Mouse (Mus musculus) adrenal gland, postnatal 36 days (tissue): ENCODE data around the gene Cldn22. TPM values are rescaled to one million over a fixed set of nuclear protein-coding genes. Genes with fewer than 3 reads are reported as not detected.

Experiments
- DNase-seq, 2 experiments: peaks; one replicate each; pipeline ENCODE4 v3.0.0; 2021; ENCODE audit warnings: mixed read lengths in 1 of 2
- total RNA-seq, 2 experiments: library from RNA; stranded (reverse); gene quantifications; 2 replicates each; pipeline ENCODE4 v1.2.3; 2021

Gene Cldn22
- total RNA-seq, 2 experiments from 2014 or later = 0.95 to 2.6 TPM

- peak; percentile 66 to 84 for DNase-seq
Observed at GRCm38 (mm10) chr8:47832616-47833015, 8.3 kb downstream of the Cldn22 start.

- no peak for DNase-seq
Observed at GRCm38 (mm10) chr8:47833944-47834343, 9.7 kb downstream of the Cldn22 start.

GRCm38 (mm10) chr8:47843063-47843462 lies 18.8 kb downstream of the Cldn22 start:
- no peak for DNase-seq

GRCm38 (mm10) chr8:47843651-47844050 lies 19.4 kb downstream of the Cldn22 start:
- DNase-seq = no peak

GRCm38 (mm10) chr8:47845956-47846355 lies 21.7 kb downstream of the Cldn22 start:
- DNase-seq = peak; percentile 48 to 61

DNA sequence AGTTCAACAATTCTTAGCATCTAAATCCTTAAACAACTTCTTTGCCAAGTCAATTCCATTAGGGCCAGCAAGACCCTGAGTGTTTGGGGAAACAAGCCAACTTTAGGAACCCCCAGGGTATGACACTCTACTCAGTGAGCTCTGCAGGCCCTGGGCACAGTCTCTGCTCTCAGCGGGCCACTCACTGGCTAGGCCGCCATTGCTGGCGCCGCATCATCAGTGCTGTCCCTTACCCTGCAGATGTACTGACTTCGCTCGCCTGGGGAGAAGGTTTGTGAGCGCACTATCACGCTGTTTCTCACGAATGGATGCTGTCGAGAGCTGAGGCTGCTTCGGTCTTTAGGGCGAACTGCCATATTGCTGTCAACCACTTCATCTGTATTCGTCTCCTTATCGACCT lies 22.9 kb downstream of the Cldn22 start:
- DNase-seq = no peak

DNA sequence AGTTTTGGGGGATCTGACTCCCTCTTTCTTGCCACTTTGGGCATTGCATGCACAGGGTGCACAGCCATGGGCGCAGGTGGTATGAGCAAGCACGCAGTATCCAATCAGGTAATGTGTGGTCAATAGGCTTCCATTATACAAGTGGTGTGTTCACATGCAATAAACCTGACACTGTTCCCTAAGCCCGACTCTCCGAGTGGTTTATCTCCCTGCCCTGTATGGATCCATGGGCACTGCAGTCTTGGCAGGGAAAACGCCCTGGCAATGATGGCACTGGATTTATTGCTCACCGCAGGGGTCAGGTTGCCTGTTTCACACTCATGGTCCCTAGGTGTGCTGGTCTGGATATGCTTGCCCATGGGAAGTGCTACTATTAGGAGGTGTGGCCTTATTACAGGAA lies 23.6 kb downstream of the Cldn22 start:
- DNase-seq = no peak

DNA sequence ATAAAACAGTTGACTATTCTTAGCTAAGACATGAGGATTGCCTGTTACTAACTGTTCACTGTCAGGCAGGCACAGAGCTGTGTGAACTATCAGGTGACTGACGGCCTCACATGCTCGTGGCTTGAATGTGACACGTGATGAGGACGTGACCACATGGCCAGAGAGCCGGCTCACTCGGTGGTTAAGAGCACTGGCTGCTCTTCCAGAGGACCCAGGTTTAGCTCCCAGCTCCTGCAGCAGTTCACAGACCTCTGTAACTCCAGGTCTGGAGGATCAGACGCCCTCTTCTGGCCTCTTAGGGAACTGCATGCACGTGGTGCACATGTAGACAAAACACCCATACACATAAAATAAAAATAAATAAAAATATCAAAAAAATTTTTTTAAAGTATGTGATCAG lies 25.6 kb downstream of the Cldn22 start:
- no peak for DNase-seq

GRCm38 (mm10) chr8:47851824-47852502 lies 27.7 kb downstream of the Cldn22 start:
- peak; percentile 13 to 45 for DNase-seq

DNA sequence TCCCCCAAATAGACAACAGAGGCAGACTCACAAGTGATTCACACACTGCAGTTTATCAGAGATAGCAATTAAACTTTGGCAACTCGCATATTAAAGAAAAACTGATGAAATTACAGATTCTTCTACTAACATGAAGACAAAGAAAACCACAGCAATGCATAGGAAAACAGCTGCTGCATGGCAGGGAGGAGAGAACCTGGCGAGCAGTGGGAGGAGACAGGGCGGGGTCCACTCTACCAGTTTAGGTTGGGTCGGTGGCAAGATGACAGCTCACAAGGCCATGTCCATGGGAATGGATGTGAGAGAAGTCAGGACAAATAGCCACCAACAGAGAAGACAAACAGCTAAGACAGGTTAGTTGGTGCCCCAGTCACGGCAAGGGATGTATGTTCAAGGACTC lies 28.5 kb downstream of the Cldn22 start:
- peak in 1 of 2 experiments; percentile 31 for DNase-seq

- no peak for DNase-seq
Observed at GRCm38 (mm10) chr8:47853356-47853755, 29.1 kb downstream of the Cldn22 start.

GRCm38 (mm10) chr8:47859259-47859658 lies 35.0 kb downstream of the Cldn22 start:
- no peak for DNase-seq

DNA sequence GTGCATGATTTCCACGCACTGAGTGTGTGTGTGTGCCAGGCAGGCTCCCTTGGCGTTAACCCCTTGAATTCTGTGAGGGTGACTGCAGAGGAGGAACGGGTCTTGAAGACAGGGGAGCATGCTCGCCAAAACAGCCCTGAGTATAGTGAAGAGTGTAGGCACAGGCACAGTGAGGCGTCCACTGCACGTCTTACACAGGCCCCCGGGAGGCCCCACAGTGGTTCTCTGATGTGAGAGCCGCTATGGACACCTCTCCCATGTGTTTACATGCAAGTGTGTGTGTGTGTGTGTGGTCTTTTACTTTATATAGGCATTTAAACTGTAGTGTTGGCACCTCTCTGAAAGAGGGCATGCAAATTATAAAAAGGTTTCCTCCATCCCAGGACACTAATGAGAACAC lies 42.3 kb downstream of the Cldn22 start:
- no peak for DNase-seq

- peak; percentile 86 to 90 for DNase-seq
Observed at GRCm38 (mm10) chr8:47867067-47867466, 42.8 kb downstream of the Cldn22 start.

DNA sequence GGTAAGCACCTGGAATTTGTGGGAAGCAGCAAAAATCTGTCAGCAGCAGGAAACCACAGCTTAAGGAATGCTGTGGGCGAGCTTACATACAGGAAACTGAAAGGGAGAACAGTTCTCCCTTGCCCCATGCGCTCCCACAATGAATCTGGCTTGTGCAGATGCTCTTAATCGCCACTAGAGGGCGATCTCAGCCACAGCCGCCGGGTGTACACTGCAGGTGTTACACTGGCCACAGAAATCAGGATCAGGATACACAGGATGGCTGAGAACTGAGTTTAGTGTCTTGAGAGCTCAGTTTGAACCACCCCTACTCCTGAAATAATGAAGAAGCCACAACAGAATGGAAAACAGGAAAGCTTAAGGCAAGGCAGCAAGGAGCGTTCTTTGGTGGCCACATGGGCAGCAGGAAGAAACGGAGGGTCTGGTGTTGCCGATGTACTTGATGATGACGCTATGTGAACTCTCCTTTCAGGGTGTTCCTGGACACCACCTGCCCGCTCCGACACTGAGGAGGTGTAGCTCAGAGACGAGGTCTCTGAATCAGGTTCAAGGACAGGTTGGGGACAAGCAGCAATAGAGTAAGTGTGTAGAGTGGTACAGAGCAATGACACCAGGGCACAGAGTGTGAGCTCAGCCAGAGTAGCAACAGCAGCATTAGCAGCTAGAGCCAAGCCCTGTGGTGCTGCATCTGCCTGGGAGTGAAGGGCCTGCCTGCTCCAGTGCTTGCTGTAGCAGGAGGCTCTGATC lies 48.3 kb downstream of the Cldn22 start:
- peak; percentile 34 to 52 for DNase-seq

DNA sequence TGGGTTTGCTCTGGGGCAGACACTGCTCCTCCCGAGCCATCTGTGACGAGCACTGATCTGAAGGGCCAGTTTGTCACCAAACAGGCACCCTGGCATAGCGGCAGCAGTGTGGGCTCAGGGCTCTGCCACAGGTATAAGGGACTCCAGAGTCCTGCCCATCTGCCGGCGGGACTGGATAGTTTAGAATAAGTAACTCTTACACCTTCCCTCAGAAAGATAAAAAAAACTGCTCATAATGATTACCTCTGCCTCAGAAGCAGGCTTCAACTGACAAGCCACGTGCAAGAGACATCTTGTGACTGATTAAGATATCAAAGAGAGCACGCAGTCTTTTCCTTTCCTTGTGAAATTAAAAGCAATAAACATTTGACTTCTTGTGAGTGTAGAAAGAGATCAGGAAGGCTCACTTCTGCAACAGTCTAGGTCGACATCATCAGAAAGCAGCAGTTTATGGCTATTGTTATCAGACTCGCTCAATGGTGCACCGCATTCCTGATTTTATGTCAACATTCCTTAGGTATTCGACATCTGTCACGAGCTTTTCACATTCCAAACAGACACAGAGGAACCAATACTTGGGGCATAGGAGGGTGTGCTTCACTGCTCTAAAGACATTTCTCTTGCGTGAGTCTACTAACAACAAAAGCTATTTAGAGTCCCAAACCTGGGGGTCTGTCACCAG lies 50.4 kb downstream of the Cldn22 start:
- DNase-seq = no peak

Other genes with a start within 250 kb of the Cldn22 start
- gene Ing2, start 148.9 kb upstream of the Cldn22 start, total RNA-seq = 10 to 100 TPM; 20.5 to 24.3 TPM
- gene Cdkn2aip, start 110.5 kb upstream of the Cldn22 start, total RNA-seq = 10 to 100 TPM; 13.9 to 16.2 TPM
- not detected for gene Cldn24, start 2.3 kb upstream of the Cldn22 start, total RNA-seq
- gene Wwc2, start 166.4 kb downstream of the Cldn22 start, total RNA-seq = 10 to 100 TPM; 25.1 to 26.0 TPM